Mouse (Mus musculus): ENCODE measurements around the gene Amfr.

The Amfr gene

DNA sequence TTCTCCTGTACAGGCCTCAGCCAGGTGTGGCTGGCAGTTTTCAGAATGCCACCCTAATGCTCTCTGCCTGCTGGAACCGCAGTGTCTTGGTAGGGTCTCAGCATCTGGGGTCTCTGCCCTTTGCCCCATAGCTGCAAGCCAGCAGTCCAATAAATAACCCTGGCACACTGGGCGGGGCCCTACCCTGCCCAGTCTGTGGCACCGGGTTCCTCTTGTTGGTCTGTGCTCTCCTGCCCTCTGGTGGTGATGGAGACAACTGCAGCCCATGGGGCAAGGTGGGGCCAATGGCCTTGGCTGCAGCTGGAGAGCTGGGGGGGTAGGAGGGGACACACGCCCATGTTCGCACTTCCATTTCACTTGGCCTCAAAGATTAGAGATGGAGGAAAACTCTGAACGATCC lies 79.8 kb downstream of the Amfr start:
- DNase-seq (ENCODE audit: extremely low spot score, low spot score): peak; percentile 84

DNA sequence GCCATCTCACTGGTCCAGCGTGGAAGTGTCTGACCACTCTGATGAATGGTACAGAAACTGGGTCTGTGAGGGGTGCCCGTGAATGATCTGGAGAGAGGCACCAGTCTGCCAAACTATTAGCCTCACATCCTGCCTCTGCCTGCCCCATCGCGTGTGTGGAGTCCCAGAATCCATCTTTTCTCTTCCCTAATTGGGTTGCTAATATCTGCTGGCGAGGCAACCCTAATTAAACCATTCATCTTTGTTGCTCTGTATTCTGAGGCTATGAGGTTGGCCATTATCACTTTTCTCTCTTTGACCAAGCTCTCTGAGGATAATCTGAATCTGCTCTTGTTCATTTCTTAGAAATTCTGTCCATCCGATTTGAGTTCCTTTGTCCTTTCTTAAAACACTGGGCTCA lies 81.3 kb downstream of the Amfr start:
- no peak for DNase-seq (ENCODE audit: extremely low spot score, low spot score)

DNA sequence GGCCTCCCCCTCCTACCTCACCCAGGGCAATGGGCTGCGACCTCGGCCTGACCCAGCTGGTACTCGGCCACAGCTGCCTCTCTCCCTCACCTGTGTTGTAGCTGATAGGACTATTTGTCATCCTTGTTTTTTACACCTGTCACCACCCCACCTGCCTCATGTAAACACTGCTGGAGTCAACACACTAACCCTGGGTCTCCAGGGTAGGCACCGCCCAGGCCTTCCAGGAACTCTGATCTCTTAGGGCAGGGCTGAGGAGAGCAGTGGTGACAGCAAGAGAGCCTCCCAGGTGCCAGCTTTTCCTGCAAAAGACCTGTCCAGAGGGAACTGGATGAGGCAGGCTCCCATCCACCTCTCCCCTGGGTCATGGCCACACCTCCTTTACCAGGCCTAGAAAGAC lies 83.4 kb downstream of the Amfr start:
- no peak for DNase-seq (ENCODE audit: extremely low spot score, low spot score)

DNA sequence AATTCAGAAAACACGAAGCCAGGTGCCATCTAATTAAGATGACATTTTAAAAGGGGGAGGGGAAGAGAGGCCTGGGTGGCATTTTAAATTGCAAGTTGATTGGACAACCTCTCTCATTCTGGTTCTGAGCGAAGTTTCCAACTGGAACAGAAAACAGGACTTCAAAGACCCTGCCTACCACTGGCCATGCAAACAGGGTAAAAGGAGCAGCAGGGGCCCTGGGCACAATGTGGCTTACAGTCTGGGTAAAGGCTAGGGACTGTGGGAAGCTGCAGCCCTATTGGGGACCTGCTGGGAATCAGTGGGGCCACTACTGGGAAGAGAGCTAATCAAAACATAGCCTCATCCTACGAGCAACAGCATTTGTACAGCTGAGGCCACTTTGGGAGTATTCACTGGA lies 87.1 kb downstream of the Amfr start:
- no peak for DNase-seq (ENCODE audit: extremely low spot score, low spot score)

DNA sequence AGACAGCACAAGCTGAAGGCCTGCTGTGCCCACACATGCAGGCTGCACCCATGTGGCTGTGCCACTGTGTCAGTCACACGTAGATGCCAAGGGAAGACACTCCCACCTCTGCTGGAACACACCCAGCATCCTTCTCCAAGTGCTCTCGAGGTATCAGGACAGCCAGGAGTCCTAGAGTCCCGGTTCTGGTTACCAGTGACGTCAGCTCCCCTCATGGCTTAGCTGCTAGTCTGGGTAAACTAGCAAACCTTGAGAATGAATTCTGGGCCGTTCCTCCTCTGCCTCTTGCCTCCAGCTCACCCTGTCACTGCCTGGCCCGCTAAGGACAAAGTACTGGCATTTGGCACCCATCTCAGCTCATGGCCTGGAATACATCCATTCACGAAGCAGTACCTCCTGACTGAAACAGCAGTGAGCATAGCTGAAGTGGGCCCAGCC lies 88.7 kb downstream of the Amfr start:
- no peak for DNase-seq (ENCODE audit: extremely low spot score, low spot score)
